Mouse (Mus musculus) bone marrow, adult 2 months (tissue): ENCODE measurements around the gene Nup205.

Experiments
- CTCF ChIP-seq: fragments of 200-500 bp; IDR thresholded peaks from 2 replicates; pipeline ENCODE4 v1.5.1; 2011; ENCODE audit warnings: low read length, control low read depth; ENCODE audit not compliant: control insufficient read depth, insufficient read depth
- POLR2A ChIP-seq: fragments of 200-500 bp; IDR thresholded peaks from 2 replicates; pipeline ENCODE4 v1.6.1; 2011; ENCODE audit warnings: low read depth, mild to moderate bottlenecking, control low read depth, low read length, borderline replicate concordance; ENCODE audit not compliant: control insufficient read depth

- no peak for TF ChIP-seq CTCF
- no peak for TF ChIP-seq POLR2A
Observed at GRCm38 (mm10) chr6:35294964-35295363, 117.7 kb downstream of the Nup205 start.
